Mouse (Mus musculus) neural tube, embryonic 11.5 days (tissue): ENCODE data around the gene Smyd3. TPM values are rescaled to one million over a fixed set of nuclear protein-coding genes. Genes with fewer than 3 reads are reported as not detected.

Source experiments
- ATAC-seq: fragments of 200-750 bp; cut with Nextera tagmentation; 2 replicates; pipeline ENCODE4 v1.8.0; 2017; ENCODE audit warnings: moderate number of reproducible peaks, mild to moderate bottlenecking, moderate TSS enrichment, moderate library complexity; ENCODE audit not compliant: insufficient read depth, low FRiP score, low TSS enrichment
- DNase-seq: peaks from one replicate; pipeline ENCODE4 v3.0.0-alpha.2; 2015; ENCODE audit warnings: low spot score
- H3K27ac ChIP-seq: fragments of 300-500 bp; sonication (generic); 2 replicates; pipeline ENCODE4 v1.5.1; 2014; ENCODE audit warnings: low read depth, mild to moderate bottlenecking, low read length
- H3K27me3 ChIP-seq: fragments of 300-500 bp; sonication (generic); 2 replicates; pipeline ENCODE4 v1.6.1; 2014; ENCODE audit warnings: mild to moderate bottlenecking, low read length, mixed read lengths; ENCODE audit not compliant: control insufficient read depth, insufficient read depth
- H3K36me3 ChIP-seq: fragments of 300-500 bp; sonication (generic); 2 replicates; pipeline ENCODE4 v1.6.1; 2014; ENCODE audit warnings: mild to moderate bottlenecking, low read length, moderate library complexity, mixed read lengths; ENCODE audit not compliant: control insufficient read depth, insufficient read depth
- H3K4me1 ChIP-seq: fragments of 300-500 bp; sonication (generic); 2 replicates; pipeline ENCODE4 v1.6.1; 2014; ENCODE audit warnings: low read length, mixed read lengths; ENCODE audit not compliant: control insufficient read depth, insufficient read depth
- H3K4me2 ChIP-seq: fragments of 300-500 bp; sonication (generic); 2 replicates; pipeline ENCODE4 v1.6.1; 2014; ENCODE audit warnings: low read depth, mild to moderate bottlenecking, moderate library complexity
- H3K4me3 ChIP-seq: fragments of 300-500 bp; sonication (generic); 2 replicates; pipeline ENCODE4 v1.5.1; 2014; ENCODE audit warnings: low read depth, low read length
- H3K9ac ChIP-seq: fragments of 300-500 bp; sonication (generic); 2 replicates; pipeline ENCODE4 v1.6.1; 2014; ENCODE audit warnings: mild to moderate bottlenecking, low read length
- H3K9me3 ChIP-seq: fragments of 300-500 bp; sonication (generic); 2 replicates; pipeline ENCODE4 v1.6.1; 2016; ENCODE audit warnings: low read length; ENCODE audit not compliant: control insufficient read depth
- WGBS: fragments of 180-500 bp; shearing (Covaris S2); extraction: QIAGEN DNeasy Blood & Tissue Kit; methylation state at CpG from one replicate; pipeline ENCODE4 v1.1.7; 2014; 5-methylcytosine and 5-hydroxymethylcytosine counted together
- polyA plus RNA-seq: library from polyadenylated mRNA; unstranded; fragments of >200 nt; fragmentation: Nextera tagmentation; extraction: Ambion mirVana; gene quantifications from 2 replicates; pipeline ENCODE4 v1.2.1, GENCODE M21; 2014

Gene Smyd3
- polyA plus RNA-seq, 1 experiment from 2014 or later = 19.7 TPM

GRCm38 (mm10) chr1:179213381-179213780 lies 304.5 kb downstream of the Smyd3 start:
- Histone ChIP-seq H3K36me3 (no peaks in the 10 kb centered on the region), H3K4me1 (0 out of 2 replicates have a peak, but pooled peaks cover 2% of the 10 kb centered on the region), H3K4me3 (no peak overlapping the region), H3K27me3 (no peaks in the 10 kb centered on the region), H3K27ac (no peak overlapping the region), H3K9ac (no peak overlapping the region), H3K9me3 (no peaks in the 10 kb centered on the region), H3K4me2 (no peak overlapping the region)
- no peak for ATAC-seq
- no peak for DNase-seq
- 92% methylated on average over 9 of the region's 9 CpGs for WGBS

GRCm38 (mm10) chr1:179212295-179212694 lies 305.5 kb downstream of the Smyd3 start:
- Histone ChIP-seq H3K4me3 (no peak overlapping the region), H3K4me1 (0 out of 2 replicates have a peak, but pooled peaks cover 2% of the 10 kb centered on the region), H3K4me2 (no peak overlapping the region), H3K9ac (no peak overlapping the region), H3K27ac (no peak overlapping the region), H3K27me3 (no peaks in the 10 kb centered on the region), H3K9me3 (no peaks in the 10 kb centered on the region), H3K36me3 (no peaks in the 10 kb centered on the region)
- WGBS = 48% methylated on average over 7 of the region's 7 CpGs
- ATAC-seq = no peak
- no peak for DNase-seq

GRCm38 (mm10) chr1:179211313-179211712 lies 306.5 kb downstream of the Smyd3 start:
- no peak overlapping the region for H3K4me2 ChIP-seq
- H3K4me3 ChIP-seq = no peak overlapping the region
- ATAC-seq = no peak
- no peak overlapping the region for H3K27ac ChIP-seq
- H3K9me3 ChIP-seq = no peaks in the 10 kb centered on the region
- no peaks in the 10 kb centered on the region for H3K36me3 ChIP-seq
- 94% methylated on average over 4 of the region's 4 CpGs for WGBS
- no peaks in the 10 kb centered on the region for H3K4me1 ChIP-seq
- no peak for DNase-seq
- H3K27me3 ChIP-seq = no peaks in the 10 kb centered on the region
- H3K9ac ChIP-seq = no peak overlapping the region

GRCm38 (mm10) chr1:179207846-179208595 lies 309.8 kb downstream of the Smyd3 start:
- H3K4me1 ChIP-seq = no peaks in the 10 kb centered on the region
- ATAC-seq = no peak
- H3K27ac ChIP-seq = no peak overlapping the region
- WGBS = 64% methylated on average over 12 of the region's 12 CpGs
- no peak overlapping the region for H3K9ac ChIP-seq
- H3K4me3 ChIP-seq = no peak overlapping the region
- no peaks in the 10 kb centered on the region for H3K36me3 ChIP-seq
- no peak for DNase-seq
- no peak overlapping the region for H3K4me2 ChIP-seq
- no peaks in the 10 kb centered on the region for H3K27me3 ChIP-seq
- H3K9me3 ChIP-seq = no peaks in the 10 kb centered on the region

GRCm38 (mm10) chr1:179207180-179207741 lies 310.6 kb downstream of the Smyd3 start:
- H3K9ac ChIP-seq = no peak overlapping the region
- DNase-seq = no peak
- H3K36me3 ChIP-seq = no peaks in the 10 kb centered on the region
- no peaks in the 10 kb centered on the region for H3K9me3 ChIP-seq
- H3K4me1 ChIP-seq = no peaks in the 10 kb centered on the region
- no peak for ATAC-seq
- no peaks in the 10 kb centered on the region for H3K27me3 ChIP-seq
- 49% methylated on average over 9 of the region's 9 CpGs for WGBS
- no peak overlapping the region for H3K4me3 ChIP-seq
- no peak overlapping the region for H3K4me2 ChIP-seq
- no peak overlapping the region for H3K27ac ChIP-seq

- H3K4me3 ChIP-seq = no peak overlapping the region
- H3K4me1 ChIP-seq = no peaks in the 10 kb centered on the region; the same call in 1 of the 2 replicates
- H3K27me3 ChIP-seq = no peaks in the 10 kb centered on the region
- WGBS = 79% methylated on average over 9 of the region's 9 CpGs
- H3K4me2 ChIP-seq = no peak overlapping the region
- DNase-seq (no peak), ATAC-seq (no peak)
- no peaks in the 10 kb centered on the region for H3K9me3 ChIP-seq
- H3K36me3 ChIP-seq = no peaks in the 10 kb centered on the region
- H3K9ac ChIP-seq = no peak overlapping the region
- H3K27ac ChIP-seq = no peak overlapping the region
Observed at GRCm38 (mm10) chr1:179198517-179199200, 319.2 kb downstream of the Smyd3 start.

- Histone ChIP-seq H3K36me3 (no peaks in the 10 kb centered on the region), H3K4me3 (no peak overlapping the region), H3K9me3 (no peaks in the 10 kb centered on the region), H3K27me3 (no peaks in the 10 kb centered on the region), H3K4me1 (no peaks in the 10 kb centered on the region; the same call in 1 of the 2 replicates), H3K9ac (no peak overlapping the region), H3K4me2 (no peak overlapping the region), H3K27ac (no peak overlapping the region)
- ATAC-seq (no peak), DNase-seq (no peak)
- WGBS = 50% methylated on average over 11 of the region's 11 CpGs
Observed at GRCm38 (mm10) chr1:179197821-179198516, 319.9 kb downstream of the Smyd3 start.

GRCm38 (mm10) chr1:179197156-179197555 lies 320.7 kb downstream of the Smyd3 start:
- H3K27ac ChIP-seq = no peak overlapping the region
- no peaks in the 10 kb centered on the region for H3K27me3 ChIP-seq
- H3K4me2 ChIP-seq = no peak overlapping the region
- ATAC-seq = no peak
- no peak for DNase-seq
- no peak overlapping the region for H3K9ac ChIP-seq
- no peaks in the 10 kb centered on the region for H3K9me3 ChIP-seq
- H3K4me3 ChIP-seq = no peak overlapping the region
- 25% methylated on average over 4 of the region's 4 CpGs for WGBS
- no peaks in the 10 kb centered on the region; the same call in 1 of the 2 replicates for H3K4me1 ChIP-seq
- H3K36me3 ChIP-seq = no peaks in the 10 kb centered on the region
